Mouse (Mus musculus) stomach, embryonic 15.5 days (tissue): Measurements from ENCODE around the gene Kit. TPM values are rescaled to one million over a fixed set of nuclear protein-coding genes. Genes with fewer than 3 reads are reported as not detected.

ENCODE experiments used
- ATAC-seq: fragments of 200-750 bp; cut with Nextera tagmentation; 2 replicates; pipeline ENCODE4 v1.8.0; 2017; ENCODE audit warnings: low read depth, moderate number of reproducible peaks, moderate TSS enrichment; ENCODE audit not compliant: insufficient read depth, low FRiP score
- H3K27ac ChIP-seq: fragments of 300-500 bp; sonication (generic); 2 replicates; pipeline ENCODE4 v1.5.1; 2015; ENCODE audit warnings: mild to moderate bottlenecking, inconsistent platforms
- H3K27me3 ChIP-seq: fragments of 300-500 bp; sonication (generic); replicated peaks from 2 replicates; pipeline ENCODE4 v1.6.1; 2015; ENCODE audit warnings: inconsistent platforms
- H3K36me3 ChIP-seq: fragments of 300-500 bp; sonication (generic); 2 replicates; pipeline ENCODE4 v1.6.1; 2015; ENCODE audit warnings: inconsistent platforms
- H3K4me1 ChIP-seq: fragments of 300-500 bp; sonication (generic); 2 replicates; pipeline ENCODE4 v1.6.1; 2015; ENCODE audit warnings: inconsistent platforms
- H3K4me2 ChIP-seq: fragments of 300-500 bp; sonication (generic); 2 replicates; pipeline ENCODE4 v1.6.1; 2015; ENCODE audit warnings: mild to moderate bottlenecking, inconsistent platforms
- H3K4me3 ChIP-seq: fragments of 300-500 bp; sonication (generic); replicated peaks from 2 replicates; pipeline ENCODE4 v1.5.1; 2015; ENCODE audit warnings: inconsistent platforms
- H3K9ac ChIP-seq: fragments of 300-500 bp; sonication (generic); 2 replicates; pipeline ENCODE4 v1.6.1; 2015; ENCODE audit warnings: inconsistent platforms
- H3K9me3 ChIP-seq: fragments of 300-500 bp; sonication (generic); 2 replicates; pipeline ENCODE4 v1.6.1; 2016; ENCODE audit warnings: inconsistent platforms
- WGBS: fragments of 180-500 bp; shearing (Covaris S2); methylation state at CpG from one replicate; pipeline ENCODE4 v1.1.7; 2015; 5-methylcytosine and 5-hydroxymethylcytosine counted together
- polyA plus RNA-seq: library from polyadenylated mRNA; unstranded; fragments of >200 nt; fragmentation: Nextera tagmentation; extraction: Ambion mirVana; gene quantifications from 2 replicates; pipeline ENCODE4 v1.2.1, GENCODE M21; 2015

Kit gene
- polyA plus RNA-seq, 1 experiment from 2014 or later = 40.9 TPM

DNA sequence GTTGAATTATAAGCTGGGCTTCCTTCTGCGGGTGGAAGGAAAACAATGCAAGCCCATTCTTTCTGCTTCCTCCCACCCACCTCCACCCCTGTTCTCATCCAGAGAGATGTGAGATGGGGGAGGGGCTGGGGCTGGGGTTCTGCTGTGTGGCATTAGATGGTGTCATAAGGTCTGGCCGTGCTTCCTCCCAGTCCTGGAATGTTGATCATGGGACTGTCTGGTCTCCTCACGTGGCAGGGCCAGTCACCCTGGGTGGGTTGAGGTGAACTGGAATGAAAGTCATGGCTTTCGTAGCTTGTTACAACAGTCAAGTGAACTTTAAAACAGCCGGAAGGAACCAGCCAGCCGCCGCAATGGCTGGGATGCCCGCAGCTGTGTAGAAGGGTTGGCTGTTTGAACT is 78.7 kb downstream of the Kit start:
- no peak overlapping the region for H3K27ac ChIP-seq
- no peaks in the 10 kb centered on the region for H3K27me3 ChIP-seq
- peaks cover 17% of the 10 kb centered on the region for H3K36me3 ChIP-seq
- 74% methylated on average over 8 of the region's 8 CpGs for whole genome bisulfite sequencing
- H3K9me3 ChIP-seq = no peaks in the 10 kb centered on the region; the same call in 1 of the 2 replicates
- H3K4me3 ChIP-seq = no peak overlapping the region
- no peak overlapping the region for H3K9ac ChIP-seq
- H3K4me2 ChIP-seq = no peak overlapping the region
- H3K4me1 ChIP-seq = no peaks in the 10 kb centered on the region
- no peak for ATAC-seq

DNA sequence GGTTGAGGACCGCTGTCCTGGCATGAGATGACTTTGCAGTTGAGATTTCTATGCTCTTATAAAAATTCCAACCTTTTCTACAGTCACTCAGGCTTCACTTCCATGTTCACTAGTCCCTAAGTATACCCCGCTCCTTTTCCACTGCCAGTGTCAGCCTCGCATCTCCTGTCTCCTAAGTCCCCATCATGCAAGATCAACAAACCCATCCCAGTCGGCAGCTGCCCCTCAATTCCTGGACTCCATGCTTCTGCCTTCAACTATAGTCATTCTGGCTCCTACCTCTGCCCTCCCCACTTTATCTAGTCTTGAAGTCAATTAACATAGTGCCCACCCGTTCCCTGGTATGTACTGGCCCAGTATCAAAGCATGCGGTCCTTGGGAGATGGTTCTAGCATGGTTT is 83.9 kb downstream of the Kit start:
- WGBS = 90% methylated on average over 6 of the region's 6 CpGs
- Histone ChIP-seq H3K27me3 (no peaks in the 10 kb centered on the region), H3K27ac (no peak overlapping the region)

GRCm38 (mm10) chr5:75660342-75660741 is 85.6 kb downstream of the Kit start:
- no peaks in the 10 kb centered on the region for H3K4me1 ChIP-seq
- no peaks in the 10 kb centered on the region; the same call in 1 of the 2 replicates for H3K9me3 ChIP-seq
- 96% methylated on average over 27 of the region's 27 CpGs for WGBS

More for the DNA sequence above, 83.9 kb downstream of the Kit start:
- ATAC-seq = no peak
- no peak overlapping the region for H3K4me2 ChIP-seq
- H3K9me3 ChIP-seq = no peaks in the 10 kb centered on the region; the same call in 1 of the 2 replicates
- H3K9ac ChIP-seq = no peak overlapping the region
- H3K4me3 ChIP-seq = no peak overlapping the region
- peaks cover 6% of the 10 kb centered on the region; the same call in 1 of the 2 replicates for H3K36me3 ChIP-seq
- H3K4me1 ChIP-seq = no peaks in the 10 kb centered on the region

GRCm38 (mm10) chr5:75662466-75662865 is 87.8 kb downstream of the Kit start:
- no peaks in the 10 kb centered on the region for H3K9me3 ChIP-seq
- H3K9ac ChIP-seq = no peak overlapping the region
- H3K27me3 ChIP-seq = no peaks in the 10 kb centered on the region
- no peaks in the 10 kb centered on the region for H3K4me1 ChIP-seq
- ATAC-seq = no peak
- H3K4me2 ChIP-seq = no peak overlapping the region
- WGBS = 83% methylated on average over 12 of the region's 12 CpGs
- H3K27ac ChIP-seq = no peak overlapping the region
- H3K4me3 ChIP-seq = no peak overlapping the region
- no peaks in the 10 kb centered on the region for H3K36me3 ChIP-seq

More at GRCm38 (mm10) chr5:75660342-75660741, 85.6 kb downstream of the Kit start:
- peaks cover 3% of the 10 kb centered on the region; the same call in 1 of the 2 replicates for H3K36me3 ChIP-seq
- H3K27me3 ChIP-seq = no peaks in the 10 kb centered on the region
- no peak overlapping the region for H3K9ac ChIP-seq
- H3K4me3 ChIP-seq = no peak overlapping the region
- no peak overlapping the region for H3K27ac ChIP-seq
- no peak for ATAC-seq
- no peak overlapping the region for H3K4me2 ChIP-seq

DNA sequence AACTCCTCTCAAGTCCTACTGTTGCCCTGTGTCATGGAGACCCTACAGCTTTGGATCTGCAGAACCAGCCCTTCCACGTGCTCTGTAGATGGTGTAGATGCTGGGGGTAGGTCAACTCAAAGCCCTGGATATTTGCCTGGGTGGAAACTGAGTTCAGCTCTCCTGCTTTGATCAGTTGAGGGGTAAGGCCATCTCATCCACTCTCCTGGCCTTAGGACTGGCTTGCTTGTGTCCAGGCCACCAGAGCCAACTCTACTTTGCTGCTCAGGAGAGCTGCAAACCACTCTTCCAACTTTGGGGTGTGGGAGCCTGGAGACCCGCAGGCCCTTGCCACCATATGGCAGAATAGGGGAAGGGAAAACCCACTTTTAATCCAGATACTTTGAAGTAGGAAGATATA is 89.1 kb downstream of the Kit start:
- H3K27ac ChIP-seq = no peak overlapping the region
- no peaks in the 10 kb centered on the region for H3K4me1 ChIP-seq
- no peak overlapping the region for H3K4me3 ChIP-seq
- no peaks in the 10 kb centered on the region for H3K36me3 ChIP-seq
- no peaks in the 10 kb centered on the region for H3K27me3 ChIP-seq
- no peaks in the 10 kb centered on the region for H3K9me3 ChIP-seq
- no peak for ATAC-seq
- H3K4me2 ChIP-seq = no peak overlapping the region
- H3K9ac ChIP-seq = no peak overlapping the region
- WGBS = 85% methylated on average over 2 of the region's 2 CpGs

DNA sequence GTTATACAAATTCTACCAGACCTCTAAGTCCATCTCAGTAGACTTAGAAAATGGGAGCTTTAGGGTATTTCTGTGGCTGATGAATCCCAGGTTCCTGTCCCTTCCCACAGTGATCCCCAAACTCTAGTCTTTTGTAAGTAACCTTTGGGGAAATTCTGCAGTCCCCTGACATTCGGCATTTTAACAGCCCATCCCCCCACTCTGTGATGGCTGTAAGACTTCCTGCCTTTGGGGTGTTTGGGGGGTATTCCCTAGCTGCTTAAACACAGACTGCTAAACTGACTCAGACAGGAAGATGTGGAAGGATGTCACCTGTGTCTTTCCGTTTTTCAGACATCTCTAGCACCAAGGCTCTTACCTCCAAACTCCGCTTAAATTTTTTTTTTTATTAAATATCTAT is 92.4 kb downstream of the Kit start:
- no peak for ATAC-seq
- H3K36me3 ChIP-seq = no peaks in the 10 kb centered on the region
- WGBS = 53% methylated on average over 3 of the region's 3 CpGs
- no peaks in the 10 kb centered on the region for H3K27me3 ChIP-seq
- H3K9ac ChIP-seq = no peak overlapping the region
- H3K4me2 ChIP-seq = no peak overlapping the region
- no peak overlapping the region for H3K4me3 ChIP-seq
- H3K9me3 ChIP-seq = no peaks in the 10 kb centered on the region
- no peaks in the 10 kb centered on the region for H3K4me1 ChIP-seq
- no peak overlapping the region for H3K27ac ChIP-seq

GRCm38 (mm10) chr5:75671136-75671788 is 96.5 kb downstream of the Kit start:
- ATAC-seq = no peak
- WGBS = 85% methylated on average over 5 of the region's 5 CpGs
- Histone ChIP-seq H3K27me3 (no peaks in the 10 kb centered on the region), H3K36me3 (no peaks in the 10 kb centered on the region), H3K27ac (no peak overlapping the region), H3K9me3 (no peaks in the 10 kb centered on the region), H3K4me2 (no peak overlapping the region), H3K4me1 (no peaks in the 10 kb centered on the region), H3K9ac (no peak overlapping the region), H3K4me3 (no peak overlapping the region)

- Histone ChIP-seq H3K9ac (no peak overlapping the region), H3K27ac (no peak overlapping the region), H3K36me3 (no peaks in the 10 kb centered on the region), H3K4me1 (no peaks in the 10 kb centered on the region), H3K27me3 (no peaks in the 10 kb centered on the region), H3K4me3 (no peak overlapping the region), H3K4me2 (no peak overlapping the region), H3K9me3 (no peaks in the 10 kb centered on the region)
- no peak for ATAC-seq
- WGBS = 75% methylated on average over 3 of the region's 3 CpGs
Measured at GRCm38 (mm10) chr5:75676024-75676423, 101.3 kb downstream of the Kit start.

DNA sequence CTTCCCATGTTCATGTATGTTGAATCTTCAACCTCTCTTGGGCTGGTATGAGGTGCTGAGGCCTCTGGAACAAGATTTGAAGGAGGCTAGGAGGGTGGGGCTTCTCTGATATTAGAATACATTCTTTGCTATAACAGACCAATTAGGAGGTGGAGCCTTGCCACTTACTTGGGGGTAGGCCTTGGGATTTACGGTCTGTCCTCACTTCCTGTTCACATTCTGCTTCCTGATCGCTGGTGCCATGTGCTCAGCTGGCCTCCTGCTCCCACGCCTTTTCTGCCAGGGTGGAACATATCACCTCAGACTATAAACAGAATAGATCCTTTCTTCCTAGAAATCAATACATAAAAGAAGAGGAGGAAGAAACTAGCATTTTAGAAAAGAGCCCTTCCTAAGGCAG is 105.2 kb downstream of the Kit start:
- WGBS = 64% methylated on average over 3 of the region's 3 CpGs
- Histone ChIP-seq H3K27me3 (no peaks in the 10 kb centered on the region), H3K27ac (no peak overlapping the region), H3K36me3 (no peaks in the 10 kb centered on the region), H3K9ac (no peak overlapping the region), H3K4me3 (no peak overlapping the region), H3K4me2 (no peak overlapping the region), H3K4me1 (no peaks in the 10 kb centered on the region), H3K9me3 (no peaks in the 10 kb centered on the region)
- ATAC-seq = no peak

DNA sequence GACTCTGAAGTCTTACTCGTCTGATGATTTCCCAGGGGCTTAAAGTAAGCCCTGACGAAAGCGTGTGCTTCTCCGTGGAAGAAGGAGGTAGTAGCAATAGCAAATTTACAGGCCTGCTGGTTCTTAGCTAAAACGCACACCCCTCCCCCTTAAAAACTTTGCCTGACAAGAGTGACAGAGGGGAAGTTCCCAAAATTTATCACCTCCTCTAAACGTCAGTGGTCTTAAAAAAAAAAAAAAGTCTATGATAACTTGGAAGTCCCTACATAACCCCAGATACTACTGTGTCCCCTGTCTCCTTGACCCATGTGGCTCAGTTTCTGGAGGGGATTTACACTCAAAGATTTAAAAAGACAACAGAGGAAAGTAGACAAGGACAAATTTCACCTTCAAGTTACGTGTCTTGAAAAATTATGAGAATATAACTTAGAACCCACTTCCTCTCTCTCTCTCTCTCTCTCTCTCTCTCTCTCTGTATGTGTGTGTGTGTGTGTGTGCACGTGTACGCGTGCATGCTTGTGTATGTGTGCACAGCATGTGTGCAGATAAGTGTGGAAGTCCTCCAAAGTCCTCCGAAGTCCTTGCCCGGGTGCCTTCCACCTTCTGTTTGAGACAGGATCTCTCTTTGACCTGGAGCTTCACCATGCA is 120.6 kb downstream of the Kit start:
- Histone ChIP-seq H3K4me3 (no peak overlapping the region), H3K27me3 (no peaks in the 10 kb centered on the region), H3K9ac (no peak overlapping the region), H3K9me3 (no peaks in the 10 kb centered on the region), H3K27ac (no peak overlapping the region), H3K4me1 (no peaks in the 10 kb centered on the region), H3K36me3 (no peaks in the 10 kb centered on the region), H3K4me2 (no peak overlapping the region)
- 76% methylated on average over 12 of the region's 12 CpGs for WGBS
- no peak for ATAC-seq

DNA sequence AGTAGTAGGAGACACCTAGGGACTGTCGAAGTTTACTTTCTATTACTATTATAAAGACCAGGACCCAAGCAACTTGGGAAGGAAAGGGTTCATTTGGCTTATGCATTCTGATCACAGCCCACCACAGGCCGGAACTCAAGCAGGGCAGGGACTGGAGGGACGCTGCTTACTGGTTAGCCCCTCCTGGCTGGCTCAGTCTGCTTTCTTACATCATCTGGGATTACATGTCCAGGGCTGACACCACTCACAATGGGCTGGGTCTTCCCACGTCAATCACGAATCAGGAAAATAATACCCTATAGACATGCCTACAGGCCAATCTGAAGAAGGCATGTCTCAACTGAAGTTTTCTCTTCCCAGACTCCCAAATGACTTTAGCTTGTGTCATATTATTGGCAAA is 122.2 kb downstream of the Kit start:
- Histone ChIP-seq H3K4me2 (no peak overlapping the region), H3K27me3 (no peaks in the 10 kb centered on the region), H3K36me3 (no peaks in the 10 kb centered on the region), H3K4me3 (no peak overlapping the region), H3K9me3 (no peaks in the 10 kb centered on the region), H3K9ac (no peak overlapping the region), H3K4me1 (no peaks in the 10 kb centered on the region), H3K27ac (no peak overlapping the region)
- WGBS = 83% methylated on average over 5 of the region's 5 CpGs
- ATAC-seq = no peak

- WGBS = 87% methylated on average over 8 of the region's 8 CpGs
- ATAC-seq = no peak
- H3K27ac ChIP-seq = no peak overlapping the region
- H3K4me2 ChIP-seq = no peak overlapping the region
- no peaks in the 10 kb centered on the region for H3K36me3 ChIP-seq
- H3K4me1 ChIP-seq = no peaks in the 10 kb centered on the region
- no peak overlapping the region for H3K4me3 ChIP-seq
- no peaks in the 10 kb centered on the region for H3K27me3 ChIP-seq
- no peaks in the 10 kb centered on the region for H3K9me3 ChIP-seq
- H3K9ac ChIP-seq = no peak overlapping the region
Measured at GRCm38 (mm10) chr5:75698556-75698955, 123.8 kb downstream of the Kit start.
